Mouse (Mus musculus) liver, postnatal 0 days (tissue): ENCODE data around the gene Zmynd19. TPM values are rescaled to one million over a fixed set of nuclear protein-coding genes. Genes with fewer than 3 reads are reported as not detected.

Experiments
- ATAC-seq: fragments of 200-750 bp; cut with Nextera tagmentation; 2 replicates; pipeline ENCODE4 v1.8.0; 2017; ENCODE audit warnings: mild to moderate bottlenecking, moderate library complexity
- DNase-seq: peaks from one replicate; pipeline ENCODE4 v3.0.0-alpha.2; 2016
- H3K27ac ChIP-seq: fragments of 300-500 bp; sonication (generic); 2 replicates; pipeline ENCODE4 v1.5.1; 2014; ENCODE audit warnings: antibody characterized with exemption, moderate library complexity, mild to moderate bottlenecking, low read depth
- H3K27me3 ChIP-seq: fragments of 300-500 bp; sonication (generic); 2 replicates; pipeline ENCODE4 v1.6.1; 2014; ENCODE audit warnings: low read length, control low read depth, mixed read lengths; ENCODE audit not compliant: insufficient read depth
- H3K36me3 ChIP-seq: fragments of 300-500 bp; sonication (generic); replicated peaks from 2 replicates; pipeline ENCODE4 v1.6.1; 2014; ENCODE audit warnings: mild to moderate bottlenecking, control low read depth, low read length, moderate library complexity, mixed read lengths; ENCODE audit not compliant: insufficient read depth
- H3K4me1 ChIP-seq: fragments of 300-500 bp; sonication (generic); 2 replicates; pipeline ENCODE4 v1.6.1; 2014; ENCODE audit warnings: antibody characterized with exemption, mild to moderate bottlenecking, control low read depth; ENCODE audit not compliant: insufficient read depth
- H3K4me2 ChIP-seq: fragments of 300-500 bp; sonication (generic); 2 replicates; pipeline ENCODE4 v1.6.1; 2014; ENCODE audit warnings: low read depth, mild to moderate bottlenecking, low read length, moderate library complexity, mixed read lengths
- H3K4me3 ChIP-seq: fragments of 300-500 bp; sonication (generic); 2 replicates; pipeline ENCODE4 v1.5.1; 2014; ENCODE audit warnings: low read depth, low read length
- H3K9ac ChIP-seq: fragments of 300-500 bp; sonication (generic); replicated peaks from 2 replicates; pipeline ENCODE4 v1.6.1; 2014; ENCODE audit warnings: mild to moderate bottlenecking, moderate library complexity
- H3K9me3 ChIP-seq: fragments of 300-500 bp; sonication (generic); 2 replicates; pipeline ENCODE4 v1.6.1; 2016; ENCODE audit warnings: mild to moderate bottlenecking, control low read depth, low read length, mixed read lengths
- CTCF ChIP-seq: sonication (generic); IDR thresholded peaks from 2 replicates; pipeline ENCODE4 v1.5.1; 2016; ENCODE audit warnings: antibody characterized with exemption, low read depth
- EP300 ChIP-seq: IDR thresholded peaks from 2 replicates; pipeline ENCODE4 v1.6.1; 2016; ENCODE audit warnings: antibody characterized with exemption, low read depth, mild to moderate bottlenecking
- WGBS: fragments of 180-500 bp; shearing (Covaris S2); extraction: QIAGEN DNeasy Blood & Tissue Kit; methylation state at CpG from one replicate; pipeline ENCODE4 v1.1.7; 2014; ENCODE audit not compliant: insufficient replicate concordance; 5-methylcytosine and 5-hydroxymethylcytosine counted together
- polyA plus RNA-seq: library from polyadenylated mRNA; unstranded; fragments of >200 nt; fragmentation: Nextera tagmentation; extraction: Ambion mirVana; gene quantifications from 2 replicates; pipeline ENCODE4 v1.2.1, GENCODE M21; 2015

Zmynd19 gene
- polyA plus RNA-seq, 1 experiment from 2014 or later, result 6.5 TPM

GRCm38 (mm10) chr2:24976960-24977359 is 27.4 kb downstream of the Zmynd19 start:
- DNase-seq, result peak; percentile 56
- Histone ChIP-seq H3K4me3 (peak overlapping the region; percentile 77), H3K27me3 (no peaks in the 10 kb centered on the region), H3K9me3 (no peaks in the 10 kb centered on the region), H3K9ac (peak overlapping the region; percentile 83), H3K27ac (peak overlapping the region; percentile 98), H3K36me3 (peaks cover 30% of the 10 kb centered on the region), H3K4me2 (peak overlapping the region; percentile 98), H3K4me1 (peaks cover 29% of the 10 kb centered on the region)
- no peak for TF ChIP-seq EP300
- no peak for TF ChIP-seq CTCF
- 49% methylated on average over 5 of the region's 5 CpGs for WGBS
- 0 out of 2 replicates have a peak, but pooled peaks have one; percentile 0 for ATAC-seq

- Histone ChIP-seq H3K4me2 (no peak overlapping the region), H3K36me3 (peaks cover 63% of the 10 kb centered on the region), H3K4me1 (no peaks in the 10 kb centered on the region), H3K4me3 (no peak overlapping the region), H3K9ac (no peak overlapping the region), H3K27ac (no peak overlapping the region), H3K27me3 (no peaks in the 10 kb centered on the region), H3K9me3 (no peaks in the 10 kb centered on the region)
- TF ChIP-seq CTCF (no peak), EP300 (no peak)
- no peak for ATAC-seq
- no peak for DNase-seq
- 70% methylated on average over 2 of the region's 2 CpGs for WGBS
Observed at GRCm38 (mm10) chr2:24987762-24988161, 38.2 kb downstream of the Zmynd19 start.

GRCm38 (mm10) chr2:24995332-24995731 is 45.7 kb downstream of the Zmynd19 start:
- WGBS, result 93% methylated on average over 6 of the region's 6 CpGs

GRCm38 (mm10) chr2:24996471-24996870 is 46.9 kb downstream of the Zmynd19 start:
- Histone ChIP-seq H3K27ac (no peak overlapping the region), H3K4me3 (no peak overlapping the region), H3K9ac (no peak overlapping the region), H3K36me3 (peaks cover 42% of the 10 kb centered on the region), H3K27me3 (no peaks in the 10 kb centered on the region), H3K4me2 (no peak overlapping the region), H3K9me3 (no peaks in the 10 kb centered on the region), H3K4me1 (no peaks in the 10 kb centered on the region)
- DNase-seq (no peak), ATAC-seq (no peak)
- TF ChIP-seq EP300 (no peak), CTCF (no peak)
- 84% methylated on average over 2 of the region's 2 CpGs for WGBS

More at GRCm38 (mm10) chr2:24995332-24995731, 45.7 kb downstream of the Zmynd19 start:
- H3K4me2 ChIP-seq, result no peak overlapping the region
- no peak overlapping the region for H3K9ac ChIP-seq
- H3K27me3 ChIP-seq, result no peaks in the 10 kb centered on the region
- H3K36me3 ChIP-seq, result peaks cover 44% of the 10 kb centered on the region
- no peak overlapping the region for H3K27ac ChIP-seq
- no peak for TF ChIP-seq EP300
- no peak for TF ChIP-seq CTCF
- no peak for ATAC-seq
- DNase-seq, result no peak
- no peaks in the 10 kb centered on the region for H3K4me1 ChIP-seq
- no peaks in the 10 kb centered on the region for H3K9me3 ChIP-seq
- no peak overlapping the region for H3K4me3 ChIP-seq

- peak; percentile 38 for DNase-seq
- 82% methylated on average over 3 of the region's 3 CpGs for WGBS
- Histone ChIP-seq H3K9me3 (no peaks in the 10 kb centered on the region), H3K27ac (no peak overlapping the region), H3K36me3 (peaks cover 49% of the 10 kb centered on the region), H3K9ac (no peak overlapping the region), H3K4me1 (no peaks in the 10 kb centered on the region), H3K4me3 (no peak overlapping the region), H3K27me3 (no peaks in the 10 kb centered on the region), H3K4me2 (no peak overlapping the region)
- peak; percentile 66 for ATAC-seq
- no peak for TF ChIP-seq EP300
- TF ChIP-seq CTCF, result peak; percentile 70
Observed at GRCm38 (mm10) chr2:25000544-25001235, 51.1 kb downstream of the Zmynd19 start.

GRCm38 (mm10) chr2:25003946-25004786 is 54.6 kb downstream of the Zmynd19 start:
- DNase-seq, result no peak
- no peaks in the 10 kb centered on the region for H3K9me3 ChIP-seq
- no peaks in the 10 kb centered on the region for H3K27me3 ChIP-seq
- ATAC-seq, result no peak
- TF ChIP-seq EP300, result no peak
- TF ChIP-seq CTCF, result no peak
- no peak overlapping the region for H3K27ac ChIP-seq
- H3K4me2 ChIP-seq, result no peak overlapping the region
- H3K9ac ChIP-seq, result no peak overlapping the region
- H3K4me1 ChIP-seq, result no peaks in the 10 kb centered on the region
- H3K36me3 ChIP-seq, result peaks cover 25% of the 10 kb centered on the region
- WGBS, result 85% methylated on average over 9 of the region's 9 CpGs
- no peak overlapping the region for H3K4me3 ChIP-seq
